Mouse (Mus musculus) frontal cortex, adult (tissue): ENCODE data around the gene Dnajc6.
A peak's percentile ranks its signal among the peaks of the same experiment; 100 is the strongest.

Experiments used
- ATAC-seq: cut with Nextera tagmentation; 2 replicates; pipeline ENCODE4 v1.9.2; 2017; ENCODE audit warnings: mild to moderate bottlenecking, moderate library complexity, mixed read lengths; ENCODE audit not compliant: low TSS enrichment

Dnajc6 gene

DNA sequence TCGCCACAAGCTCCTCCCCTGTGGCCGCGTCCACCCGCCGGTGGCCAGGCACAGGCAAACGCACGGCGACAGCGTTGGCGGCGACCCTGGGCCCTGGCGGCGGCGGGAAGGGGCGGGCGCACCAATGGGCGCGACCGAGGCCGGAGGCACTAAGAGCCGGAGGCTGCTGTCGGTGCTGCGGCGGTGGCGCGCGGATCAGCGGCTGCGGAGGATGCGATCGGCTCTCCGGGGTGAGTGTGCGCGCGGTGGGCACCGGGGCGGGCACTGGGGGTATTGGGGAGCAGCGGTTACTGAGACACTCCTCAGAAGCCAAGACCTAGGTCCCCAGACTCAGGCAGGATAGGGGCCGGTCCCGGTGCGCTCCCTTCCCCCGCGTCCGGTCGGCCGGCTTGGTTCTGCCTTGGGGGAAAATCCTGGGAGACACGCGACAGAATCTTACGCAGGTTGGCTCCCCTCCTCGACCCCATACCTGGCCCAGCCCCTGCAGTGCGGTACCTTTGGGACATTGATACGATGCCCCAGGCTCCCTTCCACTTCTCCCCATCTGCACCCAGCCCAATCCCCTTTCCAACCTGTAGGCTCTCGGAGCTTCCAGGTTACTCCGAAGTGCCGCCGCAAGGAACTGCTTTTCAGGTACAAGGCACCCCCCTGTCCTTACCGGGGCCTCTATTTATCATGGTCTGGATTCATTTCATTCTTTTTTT lies at the start of gene Dnajc6:
Dnajc6 (plus strand) TSS at position 115 of the 704 bp plus-strand sequence.
- ATAC-seq: peak; percentile 77

DNA sequence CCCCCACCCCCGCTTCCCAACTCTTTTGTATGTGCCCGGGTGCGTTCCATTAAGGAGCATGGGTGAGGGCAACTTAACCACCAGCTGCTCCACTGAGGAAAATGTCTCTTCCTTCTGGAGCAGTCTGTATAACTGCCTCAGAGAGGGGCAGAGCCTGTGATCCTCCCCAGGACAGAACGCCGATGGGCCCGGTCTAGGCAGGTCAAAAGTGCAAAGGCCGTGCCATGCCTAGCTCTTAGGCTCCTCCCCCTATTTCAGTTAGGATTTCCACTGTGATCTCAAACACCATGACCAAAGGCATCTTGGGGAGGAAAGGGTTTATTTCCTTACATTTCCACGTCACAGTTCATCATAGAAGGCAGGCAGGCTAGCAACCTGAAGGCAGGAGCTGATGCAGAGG lies 47.7 kb upstream of the Dnajc6 start:
- no peak for ATAC-seq

DNA sequence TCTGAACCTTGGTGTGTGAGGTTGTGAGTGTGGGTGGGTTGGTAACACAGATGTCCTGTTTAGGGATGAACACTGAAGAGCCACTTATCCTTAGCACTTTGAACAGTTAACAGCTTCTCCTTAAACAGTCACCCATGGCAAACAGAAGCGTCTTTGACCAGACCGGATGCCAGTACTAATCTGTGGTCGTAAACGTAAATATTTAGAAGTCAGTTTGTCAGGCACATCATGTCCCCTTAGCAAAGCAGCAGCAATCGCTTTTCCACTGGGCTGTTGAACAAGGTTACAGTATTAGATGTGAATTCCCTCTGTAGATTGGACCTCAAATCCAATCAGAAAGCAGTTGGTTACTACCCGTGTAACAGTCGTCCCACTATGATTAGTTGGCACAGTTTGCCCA lies 47.1 kb upstream of the Dnajc6 start:
- ATAC-seq: no peak

DNA sequence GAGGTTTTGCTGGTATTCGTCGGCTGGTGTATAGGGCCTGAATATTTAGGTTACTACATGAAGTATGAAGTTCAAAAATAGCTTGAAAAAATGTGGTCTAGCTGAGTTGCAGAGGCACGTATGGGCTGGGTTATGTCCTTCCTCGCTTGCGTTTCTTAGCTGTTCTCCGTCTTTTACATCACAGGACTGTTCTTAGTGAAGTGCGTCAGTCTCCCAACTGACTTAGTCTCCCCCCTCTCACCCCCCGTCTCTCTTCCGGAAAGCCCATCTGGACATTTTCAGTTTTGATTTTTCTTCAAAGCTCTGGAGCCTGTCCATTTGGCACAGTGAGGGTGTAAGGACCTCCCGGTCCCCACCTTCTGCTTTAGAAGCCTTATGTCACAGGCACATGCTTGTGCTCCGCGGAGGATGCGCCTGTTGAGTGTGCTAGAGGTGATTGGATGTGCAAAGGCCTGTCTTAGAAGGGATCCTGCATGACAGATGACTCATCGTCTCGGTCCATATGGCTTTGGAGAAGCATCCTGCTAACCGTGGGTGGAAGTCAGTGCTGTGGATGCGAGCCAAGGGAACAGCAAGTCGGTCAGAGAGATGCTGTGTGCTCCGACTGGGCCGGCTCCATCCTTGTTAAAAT lies 46.2 kb upstream of the Dnajc6 start:
- ATAC-seq: peak; percentile 89

DNA sequence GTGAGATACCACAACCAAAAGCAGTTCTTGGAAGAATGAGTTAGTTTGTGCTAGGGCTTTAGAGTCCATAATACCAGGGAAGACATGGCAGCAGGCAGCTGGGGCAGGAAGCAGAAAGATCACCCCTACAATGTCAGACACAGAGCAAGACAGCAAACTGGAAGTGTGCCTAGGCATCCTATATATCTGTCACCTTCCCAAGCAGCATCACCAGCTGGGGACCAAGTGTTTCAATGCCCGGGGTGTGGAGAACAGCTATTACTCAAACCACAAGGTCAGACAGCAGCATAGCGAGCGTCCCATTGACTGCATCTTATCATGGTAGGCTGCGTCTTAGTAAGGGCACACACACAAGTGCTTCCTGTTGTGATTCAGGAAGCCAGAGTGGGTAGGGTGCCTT lies 45.4 kb upstream of the Dnajc6 start:
- ATAC-seq: no peak

DNA sequence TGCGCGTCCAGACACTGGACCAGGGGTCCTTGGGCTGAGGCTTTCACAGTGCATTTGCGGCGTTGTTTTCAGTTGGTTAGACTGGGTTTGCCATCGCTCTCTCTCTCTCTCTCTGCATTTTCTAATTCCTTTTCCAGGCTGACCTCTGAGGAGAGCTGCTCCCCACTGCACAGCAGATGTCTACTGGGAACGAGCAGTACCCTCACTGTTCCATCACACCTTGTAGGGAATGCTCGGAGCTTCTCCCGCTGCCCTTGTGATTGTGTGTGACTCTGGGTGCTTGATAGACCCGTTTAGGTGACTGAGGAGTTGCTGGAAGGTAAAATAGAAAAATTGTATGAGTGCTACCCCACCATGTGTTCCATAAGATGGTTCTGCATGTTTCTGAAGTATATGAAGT lies 43.6 kb upstream of the Dnajc6 start:
- no peak for ATAC-seq

DNA sequence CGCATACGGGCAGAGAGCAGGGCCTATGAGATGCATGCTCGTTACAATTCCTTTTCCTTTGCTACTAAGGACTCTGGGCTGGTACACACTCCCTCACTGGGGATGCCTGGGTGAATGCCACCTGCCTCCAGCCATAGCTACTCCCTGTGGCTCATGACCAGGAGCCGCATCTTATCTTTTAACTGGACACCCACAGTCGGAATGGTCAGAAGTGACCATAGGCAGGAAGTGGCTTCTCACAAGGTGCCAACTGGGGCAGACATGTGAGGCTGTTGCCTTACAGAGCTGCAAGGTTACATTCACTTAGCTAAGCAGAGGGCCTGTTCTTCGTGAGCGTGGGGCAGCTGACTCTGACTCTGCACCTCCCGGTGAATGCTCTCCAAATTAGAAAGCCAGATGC lies 39.3 kb upstream of the Dnajc6 start:
- no peak for ATAC-seq

DNA sequence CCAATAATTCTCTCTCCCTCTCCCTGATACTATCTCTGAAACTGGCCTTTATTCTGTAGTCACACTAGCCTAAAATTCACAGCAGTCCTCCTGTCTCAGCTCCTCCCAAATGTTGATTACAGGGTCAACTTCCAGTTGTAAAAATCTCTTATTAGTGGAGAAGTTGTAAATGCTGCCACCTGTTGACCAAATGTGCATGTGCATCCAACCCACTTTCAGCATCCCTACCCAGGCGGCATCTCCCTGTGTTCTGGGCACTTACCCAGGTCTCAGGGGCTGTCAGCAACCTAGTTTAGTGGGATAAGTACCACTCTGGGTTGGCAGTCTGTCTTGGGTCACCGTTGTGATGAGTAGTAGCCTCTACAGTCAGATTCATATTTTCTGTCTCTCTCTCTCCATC lies 38.1 kb upstream of the Dnajc6 start:
- ATAC-seq: peak; percentile 42; the same call in 1 of the 2 replicates

DNA sequence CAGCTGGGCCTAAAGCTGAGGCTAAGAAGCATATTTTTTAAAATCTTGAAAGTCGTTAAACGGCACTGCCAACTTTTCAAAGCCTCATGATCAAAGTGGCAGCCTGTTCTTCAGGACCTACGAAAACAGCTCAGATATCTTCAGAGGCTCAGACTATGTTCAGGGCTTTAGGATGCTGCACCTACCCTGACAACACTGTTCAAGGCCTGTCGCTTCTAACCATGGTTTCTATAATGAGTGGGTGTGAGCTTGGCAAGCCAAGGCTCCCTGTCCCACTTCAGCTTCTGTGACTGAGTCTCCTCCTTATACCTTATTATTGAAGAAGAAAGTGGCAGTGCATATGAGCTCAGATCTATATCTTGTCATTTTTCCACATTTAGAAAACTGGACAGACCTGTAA lies 37.1 kb upstream of the Dnajc6 start:
- ATAC-seq: peak; percentile 75

DNA sequence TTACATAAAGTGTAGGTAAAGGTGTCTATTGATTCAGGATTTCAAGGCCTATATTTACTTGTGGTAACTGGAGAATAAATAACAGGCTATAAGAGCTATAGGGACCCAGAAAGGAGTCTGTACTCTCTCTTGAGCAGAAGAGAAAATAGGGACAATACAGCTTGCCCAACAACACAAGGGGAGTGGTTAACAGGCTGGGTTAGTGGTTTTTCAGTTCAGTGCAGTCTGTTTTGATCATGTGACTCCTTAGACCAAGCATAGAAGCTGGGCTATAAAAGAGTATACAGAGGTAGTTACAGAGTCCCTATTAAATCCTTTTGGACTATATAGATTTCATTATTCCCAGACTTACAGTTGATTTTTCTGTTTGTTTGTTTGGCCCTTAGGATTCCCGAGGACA lies 36.3 kb upstream of the Dnajc6 start:
- no peak for ATAC-seq

DNA sequence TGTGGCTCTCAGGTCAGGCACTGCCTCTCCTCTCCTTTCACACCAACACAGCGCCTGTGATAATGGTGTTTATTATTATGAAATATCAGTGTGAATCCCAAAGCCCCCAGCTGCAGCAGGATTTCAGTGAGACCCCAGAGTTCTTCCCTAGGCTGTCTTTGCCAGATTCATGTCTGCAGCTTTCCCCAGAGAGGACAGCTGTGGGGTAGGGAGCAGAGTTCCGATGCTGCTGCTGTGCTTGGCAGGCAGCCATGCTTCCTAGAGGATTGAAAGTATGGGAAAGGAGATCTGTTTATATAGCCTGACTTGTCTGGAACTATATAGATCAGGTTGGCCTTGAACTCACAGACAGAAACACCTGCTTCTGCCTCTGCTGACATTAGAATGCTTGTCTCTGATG lies 34.4 kb upstream of the Dnajc6 start:
- ATAC-seq: no peak

DNA sequence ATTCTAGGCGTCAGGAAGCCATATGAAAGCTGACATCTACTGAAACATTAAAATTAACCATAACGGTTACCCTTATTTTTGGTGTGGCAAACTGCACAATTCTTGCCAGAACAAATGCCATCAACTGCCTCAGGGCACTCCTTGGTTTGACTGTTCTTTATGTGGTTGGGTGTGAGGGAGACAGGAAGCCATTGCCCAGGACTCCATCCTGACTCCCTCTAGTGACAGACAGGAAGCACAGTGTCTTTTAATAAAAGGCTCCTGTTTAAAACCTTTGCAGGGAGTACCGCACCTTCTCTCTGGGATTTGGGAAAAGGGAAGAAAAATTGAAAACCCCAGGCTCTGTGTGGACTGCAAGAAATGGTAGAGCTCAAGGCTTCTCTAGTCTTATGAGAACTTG lies 30.2 kb upstream of the Dnajc6 start:
- ATAC-seq: no peak

DNA sequence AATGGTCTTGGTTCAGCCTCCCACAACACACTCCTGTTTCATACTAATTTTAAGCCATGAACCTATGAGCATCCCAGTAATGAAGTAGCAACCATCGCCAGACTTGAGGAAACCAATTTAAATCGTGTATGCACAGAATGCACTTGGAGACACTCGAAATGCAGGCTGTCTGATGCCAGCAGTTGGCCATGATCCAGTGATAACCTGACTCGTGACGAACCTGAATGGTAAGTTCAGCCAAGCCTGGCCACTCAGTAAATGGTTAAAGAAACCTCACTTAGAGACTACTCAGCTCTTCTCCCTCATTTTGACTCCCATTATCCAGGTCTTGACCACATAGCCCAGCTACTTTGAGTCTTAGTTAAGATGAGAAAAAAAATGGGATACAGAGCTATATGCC lies 27.2 kb upstream of the Dnajc6 start:
- ATAC-seq: no peak

DNA sequence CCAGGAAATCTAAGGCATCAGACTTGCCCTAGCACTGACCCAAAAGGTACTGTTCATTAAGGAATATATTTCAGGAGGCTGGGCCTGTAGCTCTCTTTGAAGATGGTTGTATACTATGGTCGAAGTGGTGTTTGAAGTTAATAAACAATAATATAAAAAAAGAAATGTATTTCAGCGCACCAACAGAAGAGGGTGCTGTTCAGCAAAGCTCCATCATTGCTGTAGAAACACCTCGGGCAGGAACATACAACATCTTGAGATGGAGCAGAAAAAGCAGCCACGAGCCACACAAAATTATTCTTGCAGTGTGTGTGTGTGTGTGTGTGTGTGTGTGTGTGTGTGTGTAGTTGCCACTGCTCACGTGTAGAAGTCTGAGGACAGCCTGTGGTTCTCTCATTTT lies 25.9 kb upstream of the Dnajc6 start:
- ATAC-seq: 0 out of 2 replicates have a peak, but pooled peaks have one; percentile 11

DNA sequence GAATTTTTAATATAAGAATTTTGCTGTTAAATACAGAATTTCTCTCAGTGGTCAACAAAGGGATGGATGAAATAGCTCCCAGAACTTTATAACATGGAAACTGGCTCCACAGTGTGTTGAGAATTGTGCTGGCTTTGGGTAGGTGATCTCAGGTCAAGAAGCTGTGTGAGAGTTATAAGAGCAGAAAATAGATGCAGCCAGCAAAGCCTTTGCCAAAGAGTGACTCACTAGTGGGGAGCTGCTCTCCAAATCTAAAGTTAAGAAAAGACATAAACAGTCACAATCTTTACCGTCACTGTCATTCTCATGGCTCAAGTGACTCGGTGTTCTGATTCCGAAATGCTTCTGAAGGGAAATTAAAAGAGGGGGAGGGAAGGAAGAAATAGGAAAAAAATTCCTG lies 23.7 kb upstream of the Dnajc6 start:
- peak; percentile 91 for ATAC-seq

DNA sequence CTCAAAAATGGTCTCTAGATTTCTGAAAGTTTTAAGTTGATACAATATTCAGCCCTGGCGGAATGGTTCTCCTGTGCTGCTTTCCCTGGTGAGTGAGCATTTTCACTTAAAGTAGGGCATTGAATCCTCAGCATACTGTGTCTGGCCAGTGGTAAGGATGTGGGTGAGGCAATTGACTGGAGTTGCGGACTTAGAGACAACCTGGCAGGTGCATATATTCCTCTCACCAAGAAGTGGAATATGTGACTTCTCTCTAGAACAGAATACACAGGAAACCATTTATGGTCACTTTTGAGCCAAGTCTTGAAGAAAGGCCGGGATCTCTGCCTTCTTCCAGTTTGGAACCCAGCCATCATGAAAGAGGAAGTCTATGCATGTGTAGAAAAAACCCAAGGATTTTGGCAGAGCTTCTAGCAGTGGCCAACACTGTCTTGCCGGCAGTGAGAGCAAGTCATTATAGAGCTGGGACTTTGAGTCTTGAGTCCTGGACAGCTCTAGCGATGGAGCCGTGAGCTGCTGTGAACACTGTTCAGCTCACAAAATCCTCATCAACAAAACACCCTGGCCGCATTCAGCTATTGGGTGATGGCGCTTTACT lies 6.0 kb upstream of the Dnajc6 start:
- peak; percentile 41; the same call in 1 of the 2 replicates for ATAC-seq

DNA sequence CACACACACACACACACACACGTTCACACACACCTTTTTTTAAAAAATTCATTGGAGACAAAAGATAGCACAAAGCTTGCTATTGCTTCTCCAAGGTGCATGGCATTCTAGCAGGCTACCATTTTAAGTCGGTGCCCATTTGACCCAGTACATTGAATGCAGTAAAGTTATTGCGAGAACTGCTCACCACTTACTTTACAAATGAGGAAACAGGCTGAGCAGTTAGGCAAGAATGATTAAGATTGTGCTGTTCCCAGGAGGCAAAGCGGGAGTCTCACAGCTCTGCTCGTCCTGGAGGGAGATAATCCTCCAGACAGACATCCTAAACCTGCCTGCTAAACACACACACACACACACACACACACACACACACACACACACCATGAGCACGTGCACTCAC lies 4.7 kb upstream of the Dnajc6 start:
- no peak for ATAC-seq

DNA sequence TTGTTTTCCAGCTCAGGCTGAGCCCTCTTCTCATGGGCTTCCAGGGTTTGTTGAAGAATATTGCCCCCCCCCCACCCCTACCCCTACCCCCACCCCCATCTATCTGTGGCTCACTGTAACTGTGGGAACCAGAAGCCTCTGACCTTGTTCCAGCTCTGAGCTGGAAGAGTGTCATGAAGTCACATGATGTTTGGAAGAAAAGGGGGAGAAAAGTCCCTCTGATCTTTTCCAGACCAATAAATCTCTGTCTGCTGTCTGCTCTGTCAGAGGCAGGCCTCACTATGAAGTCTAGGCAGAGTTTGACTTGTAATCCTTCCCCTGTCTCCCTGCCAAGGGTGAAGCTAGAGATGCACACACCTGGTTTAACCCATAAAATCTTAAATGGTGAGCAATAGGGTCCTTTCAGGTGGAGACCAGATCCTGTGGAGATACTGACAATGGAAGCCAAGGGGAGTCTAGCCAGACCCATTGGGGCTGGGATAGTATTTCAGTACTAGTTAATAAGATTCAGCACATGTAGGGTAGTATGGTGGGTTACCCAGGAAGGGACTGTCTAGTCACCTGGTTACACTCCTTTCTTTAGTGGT lies 2.7 kb upstream of the Dnajc6 start:
- ATAC-seq: no peak

DNA sequence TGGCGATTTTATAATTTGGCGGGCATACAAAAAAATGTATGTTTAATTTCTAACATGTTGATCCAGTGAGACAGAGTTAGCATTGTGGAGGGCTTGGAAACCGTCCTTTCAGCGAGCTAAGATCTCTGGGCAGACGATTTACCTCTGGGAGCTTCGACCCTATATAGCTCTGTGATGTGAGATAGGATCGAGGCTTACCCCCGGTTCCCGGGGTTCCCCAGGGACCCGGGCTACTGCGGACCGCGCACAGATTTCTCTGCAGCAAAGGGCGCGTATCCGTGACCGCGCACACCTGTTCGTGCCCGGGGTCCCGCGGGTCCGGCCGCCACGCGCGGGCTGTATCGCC lies 287 bp upstream of the Dnajc6 start:
- peak; percentile 15; the same call in 1 of the 2 replicates for ATAC-seq

DNA sequence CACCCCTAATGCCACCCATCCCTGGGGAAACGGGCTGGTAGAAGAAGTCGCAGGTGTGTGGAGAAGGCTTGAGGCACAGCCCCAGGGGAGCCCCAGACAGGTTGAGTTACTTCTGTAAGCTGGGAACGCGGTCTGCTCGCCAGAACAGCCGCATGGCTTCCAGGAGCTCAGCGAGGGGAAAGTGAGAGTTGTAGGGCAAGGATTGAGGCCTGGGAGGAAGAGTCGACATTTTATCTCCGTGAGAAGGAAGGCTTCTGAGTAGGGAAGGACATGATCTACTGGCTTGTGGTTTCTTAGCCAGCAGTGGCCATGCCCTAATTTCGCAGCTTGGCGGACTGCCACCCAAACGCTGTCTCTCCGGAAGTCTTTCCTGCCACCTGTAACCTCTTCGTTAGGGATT lies 888 bp downstream of the Dnajc6 start:
- 0 out of 2 replicates have a peak, but pooled peaks have one; percentile 34 for ATAC-seq

DNA sequence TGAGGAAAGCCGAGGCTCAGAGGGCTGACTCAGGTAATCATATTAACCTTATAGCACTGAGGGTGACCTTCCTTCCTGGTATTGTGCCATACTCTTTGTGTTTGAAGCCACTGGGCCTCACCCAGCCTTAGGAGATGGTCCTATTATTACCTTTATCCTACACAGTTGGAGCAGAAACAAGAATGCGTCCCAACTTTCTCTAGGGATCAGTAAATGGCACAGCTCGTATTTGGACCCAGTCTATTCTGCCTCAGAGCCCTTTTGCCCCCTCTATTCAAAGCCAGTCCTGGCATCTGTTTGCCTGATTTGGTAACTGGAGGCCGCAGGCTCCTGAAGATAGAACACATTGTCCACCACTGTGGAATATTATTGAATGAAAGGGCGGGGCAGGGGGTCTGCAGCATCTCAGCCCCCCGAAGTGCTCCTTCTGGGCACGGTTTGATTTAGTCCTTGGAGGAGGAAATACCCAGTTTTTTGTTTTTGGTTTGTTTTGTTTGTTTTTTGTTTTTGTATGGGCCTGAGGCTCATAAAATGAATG lies 8.1 kb downstream of the Dnajc6 start:
- no peak for ATAC-seq

DNA sequence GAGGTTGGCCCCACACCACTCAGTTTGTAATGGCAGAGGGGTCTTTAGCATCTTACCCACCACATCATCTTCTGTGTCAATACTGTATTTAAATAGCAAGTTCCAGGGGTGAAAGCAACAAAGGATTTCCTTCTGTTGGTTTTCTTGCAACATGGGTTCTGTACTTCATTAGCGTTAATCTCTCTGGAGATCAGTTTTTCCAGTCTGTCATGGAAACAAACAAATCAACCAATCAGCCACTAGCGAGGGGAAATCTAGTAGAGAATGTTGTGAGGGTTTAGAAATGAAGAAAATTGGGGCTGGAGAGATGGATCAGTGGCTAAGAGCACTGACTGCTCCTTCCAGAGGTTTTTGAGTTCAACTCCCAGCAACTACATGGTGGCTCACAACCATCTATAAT lies 9.5 kb downstream of the Dnajc6 start:
- no peak for ATAC-seq

DNA sequence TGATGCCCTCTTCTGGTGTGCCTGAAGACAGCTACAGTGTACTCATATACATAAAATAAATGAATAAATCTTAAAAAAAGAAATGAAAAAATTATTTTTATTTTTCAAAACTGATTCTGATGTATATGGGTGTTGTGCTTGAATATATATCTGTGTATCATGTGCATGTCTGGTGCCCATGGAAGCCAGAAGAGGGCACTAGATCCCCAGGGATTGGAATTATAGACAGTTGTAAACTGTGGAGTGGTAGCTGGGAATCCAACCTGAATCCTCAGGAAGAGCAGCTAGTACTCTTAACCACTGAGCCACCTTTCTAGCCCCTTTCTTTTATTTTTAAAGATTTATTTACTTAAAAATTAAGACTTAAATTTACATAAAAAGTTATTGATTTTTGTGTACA lies 9.9 kb downstream of the Dnajc6 start:
- ATAC-seq: no peak
